16 mouse cellular contexts compared by ENCODE assay signal in genomic region chr5:97693333-97693940, GRCm38 (mm10).
DNase-seq lines count a peak whose midpoint lies in the region; ATAC-seq lines count a peak whose summit lies in the region.
"Had no signal": no experiment of that assay in that cellular context is flagged by ENCODE, and none has a peak within 500 bp of the region (broad histone marks: within the 10 kb centered on the region; RNA-seq: fewer than 3 reads in every experiment).

No protein-coding gene starts in this region.

- no peak overlapping the region for H3K9ac ChIP-seq in heart, embryonic 12.5 days
- H3K9ac ChIP-seq: forebrain, postnatal 0 days; heart, embryonic 15.5 days; limb, embryonic 12.5 days; midbrain, embryonic 13.5 days had no signal

- 74% methylated on average over 10 of the region's 10 CpGs for WGBS in heart, embryonic 12.5 days

- peak; percentile 36 for DNase-seq in heart, adult 8-10 months (ENCODE audit: low spot score)
- peak; percentile 46 for DNase-seq in 416B (ENCODE audit: low read depth)
- peak; percentile 74 for DNase-seq in brain, adult 2 months (ENCODE audit: low read depth, low spot score)
- no peak for DNase-seq in layer of hippocampus, adult 18-20 months (ENCODE audit: low spot score in 2 of 2)
- DNase-seq in cerebellum, postnatal 36 days: no peak
- DNase-seq: adrenal gland, postnatal 36 days; cerebellum, postnatal 14 days; forebrain, postnatal 0 days; kidney, adult 2 months had no signal

- H3K9me3 ChIP-seq in heart, embryonic 12.5 days (replicated peaks): no peaks in the 10 kb centered on the region
- H3K9me3 ChIP-seq: heart, embryonic 15.5 days; limb, embryonic 12.5 days; midbrain, embryonic 13.5 days had no signal

- no peaks in the 10 kb centered on the region for H3K4me1 ChIP-seq in heart, embryonic 12.5 days (replicated peaks)
- H3K4me1 ChIP-seq: limb, embryonic 12.5 days; midbrain, embryonic 13.5 days had no signal

- H3K4me2 ChIP-seq in heart, embryonic 12.5 days: no peak overlapping the region
- H3K4me2 ChIP-seq: heart, embryonic 15.5 days; limb, embryonic 12.5 days; midbrain, embryonic 13.5 days had no signal

- no peak overlapping the region for H3K4me3 ChIP-seq in heart, embryonic 12.5 days
- H3K4me3 ChIP-seq: heart, embryonic 15.5 days; limb, embryonic 12.5 days; midbrain, embryonic 13.5 days; myocyte had no signal

- no peaks in the 10 kb centered on the region for H3K36me3 ChIP-seq in heart, embryonic 12.5 days
- H3K36me3 ChIP-seq: heart, embryonic 15.5 days; limb, embryonic 12.5 days; midbrain, embryonic 13.5 days had no signal

- H3K27me3 ChIP-seq in heart, embryonic 12.5 days (replicated peaks): no peaks in the 10 kb centered on the region
- H3K27me3 ChIP-seq: heart, embryonic 15.5 days; limb, embryonic 12.5 days; midbrain, embryonic 13.5 days had no signal

- no peak for ATAC-seq in heart, embryonic 12.5 days (ENCODE audit: insufficient number of reproducible peaks, low FRiP score)
- ATAC-seq in megakaryocyte, adult 5-6 weeks (ENCODE audit: poor library complexity, severe bottlenecking): peak; percentile 95
- ATAC-seq: forebrain, postnatal 0 days; hindbrain, postnatal 0 days; midbrain, embryonic 13.5 days had no signal

- no peak overlapping the region for H3K27ac ChIP-seq in heart, embryonic 12.5 days (ENCODE audit: poor library complexity, severe bottlenecking)
- H3K27ac ChIP-seq: heart, embryonic 15.5 days; hindbrain, postnatal 0 days; limb, embryonic 12.5 days; midbrain, embryonic 13.5 days had no signal

Comparison
In these comparisons a context has a peak if more than half of its experiments do, and no peak if none do; other contexts are left out.
1. DNase-seq: peak in heart, adult 8-10 months (single experiment), 416B (single experiment) and brain, adult 2 months (single experiment); none in layer of hippocampus, adult 18-20 months (0 of 2) and cerebellum, postnatal 36 days (0 of 2).